Mouse (Mus musculus) retina, postnatal 7 days (tissue): ENCODE results near the gene Mrps18a.

Source experiments
- DNase-seq: peaks from one replicate; pipeline ENCODE4 v3.0.0-alpha.2; 2012; ENCODE audit warnings: low read depth, low spot score

Gene Mrps18a

GRCm38 (mm10) chr17:46101906-46102305 lies 8.9 kb upstream of the Mrps18a start:
- no peak for DNase-seq

- DNase-seq = no peak
These were observed 8.1 kb upstream of the Mrps18a start for GRCm38 (mm10) chr17:46102608-46103159.

- no peak for DNase-seq
These were observed 6.3 kb upstream of the Mrps18a start for GRCm38 (mm10) chr17:46104487-46104886.

- no peak for DNase-seq
These were observed 2.5 kb upstream of the Mrps18a start for GRCm38 (mm10) chr17:46108286-46108685.

GRCm38 (mm10) chr17:46115489-46115888 lies 4.7 kb downstream of the Mrps18a start:
- no peak for DNase-seq

GRCm38 (mm10) chr17:46116138-46116537 lies 5.4 kb downstream of the Mrps18a start:
- DNase-seq = no peak

GRCm38 (mm10) chr17:46116881-46117280 lies 6.1 kb downstream of the Mrps18a start:
- DNase-seq = no peak

GRCm38 (mm10) chr17:46117623-46118422 lies 7.0 kb downstream of the Mrps18a start:
- DNase-seq = no peak

GRCm38 (mm10) chr17:46118423-46118850 lies 7.7 kb downstream of the Mrps18a start:
- DNase-seq = peak; percentile 67

GRCm38 (mm10) chr17:46119641-46120040 lies 8.9 kb downstream of the Mrps18a start:
- DNase-seq = no peak

- DNase-seq = no peak
These were observed 12.0 kb downstream of the Mrps18a start for GRCm38 (mm10) chr17:46122791-46123190.

- no peak for DNase-seq
These were observed 12.5 kb downstream of the Mrps18a start for GRCm38 (mm10) chr17:46123285-46123684.

- no peak for DNase-seq
These were observed 13.3 kb downstream of the Mrps18a start for GRCm38 (mm10) chr17:46123953-46124700.

- no peak for DNase-seq
These were observed 15.8 kb downstream of the Mrps18a start for GRCm38 (mm10) chr17:46126608-46127007.

GRCm38 (mm10) chr17:46127814-46128493 lies 17.2 kb downstream of the Mrps18a start:
- DNase-seq = no peak

GRCm38 (mm10) chr17:46129741-46130498 lies 19.1 kb downstream of the Mrps18a start:
- DNase-seq = no peak

- DNase-seq = peak; percentile 61
These were observed 21.4 kb downstream of the Mrps18a start for GRCm38 (mm10) chr17:46132058-46132718.

GRCm38 (mm10) chr17:46132862-46133261 lies 22.1 kb downstream of the Mrps18a start:
- no peak for DNase-seq

- no peak for DNase-seq
These were observed 27.9 kb downstream of the Mrps18a start for GRCm38 (mm10) chr17:46138563-46139236.

- no peak for DNase-seq
These were observed 29.1 kb downstream of the Mrps18a start for GRCm38 (mm10) chr17:46139872-46140271.
